Mouse (Mus musculus): ENCODE measurements around the gene Anapc1.

GRCm38 (mm10) chr2:128590909-128591308, 96.3 kb downstream of the Anapc1 start, which contains the start of gene Spdye4c:
- TF ChIP-seq CHD1 (IDR thresholded peaks at IDR 0.05; ENCODE audit: low read depth, low read length) (no peak), ELF1 (IDR thresholded peaks at IDR 0.05; ENCODE audit: low read depth, low read length) (no peak), MAFK (IDR thresholded peaks at IDR 0.05; ENCODE audit: insufficient replicate concordance, low read length) (no peak), CTCF (conservative IDR thresholded peaks at IDR 0.05 in 1 of 2, IDR thresholded peaks at IDR 0.05 in 1 of 2; ENCODE audit: low read depth in 2 of 2, low read length in 2 of 2) (no peak), HCFC1 (IDR thresholded peaks at IDR 0.05; ENCODE audit: low read depth, low read length) (no peak), USF1 (IDR thresholded peaks at IDR 0.05; ENCODE audit: low read depth, low read length) (no peak), EP300 (IDR thresholded peaks at IDR 0.05; ENCODE audit: low read length) (no peak), E2F4 (IDR thresholded peaks at IDR 0.05; ENCODE audit: insufficient replicate concordance, low read depth, low read length) (no peak)

All from CH12.LX (cell line).